Mouse (Mus musculus) layer of hippocampus, adult 2 months (tissue): ENCODE measurements at regions not wholly inside any gene's neighbourhood (a gene's known extent, or its start where the extent isn't known, plus 50 kb on each side); places are given as distances from the start of the nearest gene placed in this dataset.
"Not testable (repeated sequence)": the region's sequence is repeated elsewhere in the genome, so short reads cannot be mapped to it uniquely, and the experiment has no call there.

Experiments used
- DNase-seq, 2 experiments: peaks; one replicate each; pipeline ENCODE4 v3.0.0; 2022; ENCODE audit warnings: low spot score in 2 of 2
- H3K27ac ChIP-seq: fragments of 200-600 bp; 2 replicates; pipeline ENCODE4 v1.8.1; 2022
- H3K4me3 ChIP-seq: fragments of 200-600 bp; 2 replicates; pipeline ENCODE4 v1.8.1; 2022; ENCODE audit warnings: mild to moderate bottlenecking
- CTCF ChIP-seq: fragments of 200-600 bp; conservative IDR thresholded peaks from 2 replicates; pipeline ENCODE4 v1.8.1; 2022; ENCODE audit warnings: antibody characterized with exemption, mild to moderate bottlenecking, moderate library complexity

DNA sequence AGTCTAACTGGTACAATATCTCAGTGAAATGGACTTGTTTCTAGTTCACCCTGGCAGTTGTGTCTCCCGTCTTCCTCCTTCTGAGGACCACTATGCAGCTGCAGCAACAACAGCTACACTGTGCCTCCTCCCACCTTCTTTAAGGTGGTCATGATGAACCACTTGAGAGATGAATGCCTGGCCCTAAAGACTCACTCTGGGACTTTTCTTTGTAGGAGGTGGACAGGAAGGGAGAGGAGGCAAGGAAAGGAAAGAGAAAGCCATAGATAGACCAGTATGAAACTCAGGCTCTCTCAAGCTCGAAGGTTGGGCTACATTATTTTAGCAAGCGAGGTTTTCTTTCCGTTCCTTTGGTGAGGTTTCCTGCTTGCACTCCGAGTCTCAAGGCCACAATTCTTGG is 285.4 kb downstream of the Adgb start:
- DNase-seq = no peak
- no peak overlapping the region for H3K4me3 ChIP-seq
- no peak overlapping the region for H3K27ac ChIP-seq
- TF ChIP-seq CTCF = no peak

GRCm38 (mm10) chr10:10185298-10185883 is 284.5 kb upstream of the Stxbp5 start:
- DNase-seq = no peak
- no peak for TF ChIP-seq CTCF
- Histone ChIP-seq H3K4me3 (no peak overlapping the region), H3K27ac (no peak overlapping the region)

DNA sequence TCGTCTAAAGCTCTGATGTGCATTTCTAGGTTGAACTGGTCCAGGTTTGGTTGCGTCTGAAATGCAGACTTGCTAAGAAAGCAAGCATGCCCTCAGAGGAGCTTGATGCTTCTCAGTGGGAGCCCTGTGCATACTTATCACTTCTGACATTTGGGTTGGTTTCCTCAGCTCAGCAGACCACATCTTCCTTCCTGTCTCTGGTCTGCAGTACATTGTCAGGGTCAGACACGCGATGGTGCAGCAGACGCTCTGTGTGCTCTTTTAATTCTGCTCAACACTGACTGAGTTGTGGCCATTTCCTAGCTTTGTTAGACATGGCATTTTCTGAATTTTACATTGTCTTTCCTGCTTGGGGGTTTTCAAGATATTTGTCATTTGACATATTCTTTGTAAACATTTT is 283.5 kb upstream of the Stxbp5 start:
- Histone ChIP-seq H3K4me3 (no peak overlapping the region), H3K27ac (no peak overlapping the region)
- DNase-seq = no peak
- TF ChIP-seq CTCF = no peak

- not testable (repeated sequence) for H3K4me3 ChIP-seq, DNase-seq, H3K27ac ChIP-seq
Observed at GRCm38 (mm10) chr10:10177037-10177436, 276.2 kb upstream of the Stxbp5 start.
